In the genomic region with DNA sequence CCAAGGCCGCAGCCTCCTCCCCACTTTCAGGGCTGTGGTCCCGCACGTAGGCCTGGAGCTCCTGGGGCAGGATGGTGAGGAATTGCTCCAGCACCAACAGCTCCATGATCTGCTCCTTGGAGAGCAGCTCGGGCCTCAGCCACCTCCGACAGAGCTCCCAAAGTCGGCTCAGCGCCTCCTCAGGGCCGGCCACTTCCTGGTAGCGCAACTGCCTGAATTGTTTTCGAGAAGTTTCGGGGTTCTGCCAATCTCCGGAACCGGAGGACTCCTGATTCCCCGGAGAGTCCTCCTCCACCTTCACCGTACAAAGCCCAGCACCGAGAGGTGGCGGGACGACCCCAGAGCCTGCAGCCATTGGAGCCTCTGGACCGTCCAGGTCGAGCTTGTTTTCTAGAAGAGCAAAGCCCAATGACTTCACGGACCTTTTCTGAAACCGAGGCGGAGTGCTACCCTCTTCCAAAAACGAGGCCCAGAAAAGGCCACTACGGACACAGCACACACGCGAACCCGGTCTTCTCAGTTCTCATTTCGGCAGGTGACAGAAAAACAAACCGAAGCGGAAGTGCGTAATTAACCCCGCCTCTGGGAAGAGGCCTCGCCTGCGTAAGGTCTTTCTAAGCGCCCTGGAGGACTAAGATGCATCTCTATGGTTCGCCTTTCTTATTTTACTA, we compare ENCODE assay signal across 8 mouse cellular contexts. TPM values are rescaled to one million over a fixed set of nuclear protein-coding genes. Genes with fewer than 3 reads are reported as not detected.
DNase-seq lines count a peak whose midpoint lies in the region; ATAC-seq lines count a peak whose summit lies in the region.

A gene (minus strand): TSS at position 548 of the 671 bp plus-strand sequence.

- peak within 1 kb of the TSS; percentile 73 for H3K4me3 ChIP-seq in intestine, embryonic 15.5 days (replicated peaks)
- H3K4me3 ChIP-seq in midbrain, embryonic 11.5 days (ENCODE audit: low read depth, low read length), result peak within 1 kb of the TSS; percentile 78

- H3K4me1 ChIP-seq in intestine, embryonic 15.5 days (replicated peaks), result peaks cover 16% of the 10 kb centered on the region
- H3K4me1 ChIP-seq in midbrain, embryonic 11.5 days (ENCODE audit: control insufficient read depth, insufficient read depth, low read length), result peaks cover 14% of the 10 kb centered on the region

- peak; percentile 76 for DNase-seq in layer of hippocampus, adult 11-12 months (ENCODE audit: low spot score)
- DNase-seq in layer of hippocampus, adult 9-10 months (ENCODE audit: low spot score), result no peak
- peak; percentile 75 for DNase-seq in embryo, embryonic 11.5 days (ENCODE audit: low read depth, low spot score)
- DNase-seq in gastrocnemius, postnatal 25 days, result peak; percentile 68
- DNase-seq in left cerebral cortex, postnatal 4 days, result peak; percentile 57
- DNase-seq in midbrain, embryonic 11.5 days (ENCODE audit: low spot score, missing footprints), result peak; percentile 97
- DNase-seq in right cerebral cortex, postnatal 4 days, result peak; percentile 48

- peak within 1 kb of the TSS; percentile 93 for H3K4me2 ChIP-seq in intestine, embryonic 15.5 days (replicated peaks)
- peak within 1 kb of the TSS; percentile 80 for H3K4me2 ChIP-seq in midbrain, embryonic 11.5 days

- no peaks in the 10 kb centered on the region for H3K27me3 ChIP-seq in intestine, embryonic 15.5 days (replicated peaks)
- H3K27me3 ChIP-seq in midbrain, embryonic 11.5 days (ENCODE audit: control insufficient read depth, insufficient read depth, low read length), result no peaks in the 10 kb centered on the region

- H3K27ac ChIP-seq in intestine, embryonic 15.5 days, result peak within 1 kb of the TSS; percentile 52
- no peak within 1 kb of the TSS; the same call in 1 of the 2 replicates for H3K27ac ChIP-seq in midbrain, embryonic 11.5 days (ENCODE audit: low read depth, low read length)

- ATAC-seq in intestine, embryonic 15.5 days, result peak; percentile 16; the same call in 1 of the 2 replicates
- peak; percentile 28; the same call in 1 of the 2 replicates for ATAC-seq in midbrain, embryonic 11.5 days (ENCODE audit: low FRiP score)

- H3K36me3 ChIP-seq in intestine, embryonic 15.5 days, result 0 out of 2 replicates have a peak, but pooled peaks cover 2% of the 10 kb centered on the region
- no peaks in the 10 kb centered on the region for H3K36me3 ChIP-seq in midbrain, embryonic 11.5 days (ENCODE audit: control insufficient read depth, insufficient read depth, low read length)

- H3K9ac ChIP-seq in intestine, embryonic 15.5 days, result peak within 1 kb of the TSS; percentile 75
- peak within 1 kb of the TSS; percentile 68 for H3K9ac ChIP-seq in midbrain, embryonic 11.5 days (ENCODE audit: low read length)

- no peaks in the 10 kb centered on the region for H3K9me3 ChIP-seq in intestine, embryonic 15.5 days
- H3K9me3 ChIP-seq in midbrain, embryonic 11.5 days (ENCODE audit: control insufficient read depth, low read length), result no peaks in the 10 kb centered on the region

- intact Hi-C loops in left cerebral cortex, postnatal 4 days (cut with DNase I), result no loop called here

- 1% methylated on average over 37 of the region's 37 CpGs for WGBS in intestine, embryonic 15.5 days
- 2% methylated on average over 37 of the region's 37 CpGs for WGBS in midbrain, embryonic 11.5 days

RNA-seq across cellular contexts. Expression of the gene that starts here (rescaled TPM):
- total RNA-seq in gastrocnemius, postnatal 25 days (2021), result 1 to 10 TPM; 7.8 to 9.7 TPM
- 7.8 and 9.5 TPM in 2 replicates for polyA plus RNA-seq in intestine, embryonic 15.5 days (2015; fragmentation: Nextera tagmentation; extraction: Ambion mirVana)
- total RNA-seq in left cerebral cortex, postnatal 4 days (2021), result 1 to 10 TPM; 6.4 to 7.5 TPM
- 8.8 and 9.6 TPM in 2 replicates for polyA plus RNA-seq in midbrain, embryonic 11.5 days (2014; fragmentation: Nextera tagmentation; extraction: Ambion mirVana)
